Mouse (Mus musculus) adipose tissue, adult 10 weeks (tissue): ENCODE results near the gene Adap1. TPM values are rescaled to one million over a fixed set of nuclear protein-coding genes. Genes with fewer than 3 reads are reported as not detected.

Experiments
- polyA plus RNA-seq: library from polyadenylated mRNA; stranded (reverse); fragments of 350-450 nt; fragmentation: Illumina TruSeq; extraction: RNeasy Lipid Tissue Mini Kit (QIAGEN cat#74804); gene quantifications from one replicate; pipeline ENCODE4 v1.2.3, GENCODE M21; 2014; ENCODE audit warnings: low read depth, low replicate concordance

The Adap1 gene
- polyA plus RNA-seq, result 5.2 TPM

DNA sequence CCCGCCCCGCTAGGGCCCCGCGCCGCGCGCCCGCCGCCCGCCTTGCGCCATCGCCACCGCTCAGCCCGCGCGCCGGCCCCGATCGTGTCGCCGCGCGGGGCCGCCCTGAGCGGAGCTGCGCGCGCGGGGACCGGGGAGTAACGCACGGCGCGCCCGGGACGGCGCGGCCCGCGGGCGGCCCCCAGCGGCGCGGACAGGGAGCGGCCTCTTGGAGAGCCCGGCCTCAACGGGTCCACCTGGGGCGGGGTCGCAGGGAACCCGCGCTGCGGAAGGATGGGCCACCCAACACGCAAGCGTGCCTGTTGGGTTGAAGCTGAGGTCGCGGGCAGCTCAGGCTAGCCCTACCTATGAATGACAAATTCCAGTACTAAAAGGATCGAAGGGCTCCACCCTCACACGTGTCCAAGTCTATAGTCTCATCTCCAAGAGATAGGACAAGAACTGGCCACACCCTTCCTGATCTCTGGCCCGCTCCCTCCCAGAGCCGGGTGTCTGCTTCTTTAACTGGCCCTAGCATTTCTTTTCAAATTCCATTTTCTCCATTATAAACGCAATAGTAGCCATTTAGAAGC, at the start of gene Adap1:
Gene Adap1 (minus strand): TSS at position 228 of the 572 bp plus-strand sequence.

DNA sequence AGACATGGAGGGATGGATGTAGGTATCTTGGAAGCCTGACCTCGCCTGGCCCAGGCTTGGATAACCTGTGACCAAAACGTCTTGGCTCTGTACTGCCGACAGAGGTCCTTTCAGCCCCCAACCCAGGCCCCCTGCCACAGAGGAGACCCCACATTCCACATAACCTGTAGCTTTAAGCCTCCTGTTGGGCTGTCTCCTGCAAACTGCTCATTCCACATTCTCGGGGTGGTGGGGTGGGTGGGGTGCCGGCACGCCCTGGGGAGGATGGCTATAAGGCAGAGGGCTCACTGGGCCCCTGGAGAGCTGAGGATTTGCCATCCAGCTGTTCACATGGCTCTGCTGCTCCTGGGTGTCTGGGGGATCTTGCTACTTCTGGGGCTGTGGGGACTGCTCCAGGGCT, 26.9 kb upstream of the Adap1 start, which contains the start of gene Cyp2w1:
Gene Cyp2w1 (plus strand): TSS at position 301 of the 400 bp plus-strand sequence.

DNA sequence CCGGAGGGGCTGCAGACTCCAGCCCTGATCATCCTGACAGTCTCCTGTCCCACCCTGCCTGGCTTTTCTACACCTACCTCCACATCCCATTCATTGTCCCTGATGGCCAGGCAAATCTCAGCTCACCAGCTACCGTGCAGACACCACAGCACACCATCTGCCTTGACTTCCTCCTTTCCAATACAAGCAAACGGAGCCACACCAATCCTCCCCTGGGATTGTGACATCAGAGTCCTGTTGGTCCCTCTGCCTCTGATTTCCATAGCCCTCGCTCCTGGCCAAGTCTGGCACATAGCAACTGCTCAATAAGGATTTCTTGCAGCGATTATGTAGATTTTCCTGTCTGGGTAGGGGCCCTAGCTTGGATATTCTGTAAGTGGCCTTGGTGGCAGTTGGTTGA, 25.7 kb upstream of the Adap1 start, which contains the start of gene Cox19:
Gene Cox19 (minus strand): TSS at position 285 of the 400 bp plus-strand sequence.

DNA sequence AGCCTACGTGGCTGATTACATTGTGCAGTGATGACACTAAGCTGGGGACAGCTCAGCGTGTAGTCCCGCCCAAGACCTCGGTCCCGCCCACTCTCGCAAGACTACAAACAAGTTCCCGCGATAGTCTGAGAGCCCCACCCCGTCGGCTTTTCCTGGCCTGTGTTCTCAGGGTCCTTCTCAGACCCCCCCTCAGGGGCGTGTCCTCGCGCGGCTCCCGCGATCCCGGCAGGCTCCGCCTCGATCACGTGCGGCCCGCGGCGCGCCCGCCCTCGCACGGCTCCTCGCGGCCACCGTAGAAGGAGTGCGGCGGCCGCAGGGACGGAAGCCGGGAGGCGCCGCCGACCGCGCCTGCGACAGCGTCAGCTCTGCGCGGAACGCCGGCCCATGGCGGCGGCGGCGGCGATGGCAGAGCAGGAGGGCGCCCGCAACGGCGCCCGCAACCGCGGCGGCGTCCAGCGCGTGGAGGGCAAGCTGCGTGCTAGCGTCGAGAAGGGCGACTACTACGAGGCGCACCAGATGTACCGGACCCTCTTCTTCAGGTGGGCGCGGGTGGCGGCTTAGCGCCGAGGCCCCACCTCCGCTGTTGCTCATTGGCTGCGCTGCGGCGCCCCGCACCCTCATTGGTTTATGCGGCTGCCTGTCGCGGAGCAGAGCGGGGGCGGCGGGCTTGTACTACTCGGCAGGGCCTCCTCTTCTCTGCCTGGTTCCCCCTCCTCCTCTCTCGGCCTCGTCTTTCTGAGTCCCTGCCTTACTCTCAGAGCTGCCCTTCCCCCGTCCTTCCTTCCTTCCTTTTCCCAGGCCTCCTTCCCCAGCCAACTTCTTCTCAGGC, 73.1 kb downstream of the Adap1 start, which contains the start of gene Get4:
Gene Get4 (plus strand): TSS at position 244 of the 829 bp plus-strand sequence.

Other genes with a start within 250 kb of the Adap1 start
- 2.5 TPM for gene Prkar1b, start 175.6 kb downstream of the Adap1 start, polyA plus RNA-seq
- 8.5 TPM for gene Dnaaf5, start 175.4 kb downstream of the Adap1 start, polyA plus RNA-seq
- 40.8 TPM for gene Sun1, start 125.0 kb downstream of the Adap1 start, polyA plus RNA-seq
- gene Get4, start 73.3 kb downstream of the Adap1 start, polyA plus RNA-seq, result 57.6 TPM
- gene Cox19, start 25.8 kb upstream of the Adap1 start, polyA plus RNA-seq, result 45.5 TPM
- not detected for gene Cyp2w1, start 27.0 kb upstream of the Adap1 start, polyA plus RNA-seq
- 14.4 TPM for gene Gpr146, start 52.1 kb upstream of the Adap1 start, polyA plus RNA-seq
- 0.82 TPM for gene C130050O18Rik, start 79.7 kb upstream of the Adap1 start, polyA plus RNA-seq
- 7.0 TPM for gene Gper1, start 97.5 kb upstream of the Adap1 start, polyA plus RNA-seq
- gene 3110082I17Rik, start 134.9 kb upstream of the Adap1 start, polyA plus RNA-seq, result 11.1 TPM
- gene Zfand2a, start 158.9 kb upstream of the Adap1 start, polyA plus RNA-seq, result 16.9 TPM
- not detected for gene Uncx, start 217.9 kb upstream of the Adap1 start, polyA plus RNA-seq